Mouse (Mus musculus) intestine, embryonic 16.5 days (tissue): ENCODE measurements around the gene Lrrc10. TPM values are rescaled to one million over a fixed set of nuclear protein-coding genes. Genes with fewer than 3 reads are reported as not detected.
"Not testable (repeated sequence)": the region's sequence is repeated elsewhere in the genome, so short reads cannot be mapped to it uniquely, and the experiment has no call there.

ENCODE experiments used
- ATAC-seq: fragments of 200-750 bp; cut with Nextera tagmentation; 2 replicates; pipeline ENCODE4 v1.8.0; 2017; ENCODE audit warnings: moderate TSS enrichment, moderate library complexity
- H3K27ac ChIP-seq: fragments of 300-500 bp; sonication (generic); 2 replicates; pipeline ENCODE4 v1.5.1; 2014; ENCODE audit warnings: mild to moderate bottlenecking, low read length
- H3K27me3 ChIP-seq: fragments of 300-500 bp; sonication (generic); replicated peaks from 2 replicates; pipeline ENCODE4 v1.6.1; 2014; ENCODE audit warnings: low read length, control low read depth, mixed read lengths; ENCODE audit not compliant: control insufficient read depth, insufficient read depth
- H3K36me3 ChIP-seq: fragments of 300-500 bp; sonication (generic); 2 replicates; pipeline ENCODE4 v1.6.1; 2014; ENCODE audit warnings: low read length, control low read depth; ENCODE audit not compliant: control insufficient read depth, insufficient read depth
- H3K4me1 ChIP-seq: fragments of 300-500 bp; sonication (generic); 2 replicates; pipeline ENCODE4 v1.6.1; 2014; ENCODE audit warnings: low read length, control low read depth, mixed read lengths; ENCODE audit not compliant: control insufficient read depth, insufficient read depth
- H3K4me2 ChIP-seq: fragments of 300-500 bp; sonication (generic); 2 replicates; pipeline ENCODE4 v1.6.1; 2014; ENCODE audit warnings: low read depth, low read length, control low read depth
- H3K4me3 ChIP-seq: fragments of 300-500 bp; sonication (generic); 2 replicates; pipeline ENCODE4 v1.5.1; 2014; ENCODE audit warnings: mild to moderate bottlenecking, low read length
- H3K9ac ChIP-seq: fragments of 300-500 bp; sonication (generic); 2 replicates; pipeline ENCODE4 v1.6.1; 2014; ENCODE audit warnings: low read depth, low read length
- H3K9me3 ChIP-seq: fragments of 300-500 bp; sonication (generic); 2 replicates; pipeline ENCODE4 v1.6.1; 2016; ENCODE audit warnings: low read length, control low read depth; ENCODE audit not compliant: control insufficient read depth
- WGBS: fragments of 180-500 bp; shearing (Covaris S2); extraction: QIAGEN DNeasy Blood & Tissue Kit; methylation state at CpG from one replicate; pipeline ENCODE4 v1.1.7; 2014; 5-methylcytosine and 5-hydroxymethylcytosine counted together
- polyA plus RNA-seq: library from polyadenylated mRNA; unstranded; fragments of >200 nt; fragmentation: Nextera tagmentation; extraction: Ambion mirVana; gene quantifications from 2 replicates; pipeline ENCODE4 v1.2.1, GENCODE M21; 2015

Lrrc10 gene
- polyA plus RNA-seq, 1 experiment from 2014 or later, result not detected

DNA sequence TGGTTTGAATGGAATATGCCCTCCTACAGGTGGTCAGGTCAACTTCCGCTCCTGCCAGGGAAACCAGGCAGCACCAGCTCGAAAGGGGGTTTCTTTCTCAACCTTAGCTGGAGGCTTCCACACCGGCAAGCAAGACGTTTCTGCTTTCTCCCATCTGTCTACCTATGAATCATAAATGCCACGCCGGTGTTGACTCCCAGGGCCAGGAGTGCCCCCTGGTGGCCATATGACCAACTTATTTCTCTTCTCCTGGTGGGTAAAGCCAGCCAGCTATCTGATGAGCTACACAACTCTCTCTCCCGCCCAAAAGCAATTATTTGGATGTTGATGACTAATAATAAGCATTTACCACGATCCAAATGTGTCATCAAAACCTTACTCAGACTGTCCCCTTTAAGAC, 11.4 kb upstream of the Lrrc10 start:
- peak; percentile 54; the same call in 1 of the 2 replicates for ATAC-seq
- Histone ChIP-seq H3K9me3 (no peaks in the 10 kb centered on the region), H3K27ac (no peak overlapping the region), H3K27me3 (no peaks in the 10 kb centered on the region), H3K4me3 (no peak overlapping the region), H3K36me3 (no peaks in the 10 kb centered on the region), H3K4me2 (no peak overlapping the region), H3K4me1 (no peaks in the 10 kb centered on the region), H3K9ac (no peak overlapping the region)
- 20% methylated on average over 8 of the region's 8 CpGs for WGBS

- WGBS, result 65% methylated on average over 6 of the region's 6 CpGs
- Histone ChIP-seq H3K4me1 (no peaks in the 10 kb centered on the region), H3K27me3 (no peaks in the 10 kb centered on the region), H3K36me3 (no peaks in the 10 kb centered on the region), H3K9ac (no peak overlapping the region), H3K9me3 (no peaks in the 10 kb centered on the region), H3K4me3 (no peak overlapping the region), H3K27ac (no peak overlapping the region), H3K4me2 (no peak overlapping the region)
- ATAC-seq, result no peak
Measured at GRCm38 (mm10) chr10:117040355-117040754, 4.8 kb upstream of the Lrrc10 start.

GRCm38 (mm10) chr10:117042295-117042694, 2.8 kb upstream of the Lrrc10 start:
- no peak overlapping the region for H3K4me2 ChIP-seq
- H3K27me3 ChIP-seq, result no peaks in the 10 kb centered on the region
- H3K9ac ChIP-seq, result no peak overlapping the region
- WGBS, result 81% methylated on average over 14 of the region's 14 CpGs
- H3K9me3 ChIP-seq, result no peaks in the 10 kb centered on the region
- H3K4me1 ChIP-seq, result no peaks in the 10 kb centered on the region
- no peak overlapping the region for H3K27ac ChIP-seq
- H3K36me3 ChIP-seq, result no peaks in the 10 kb centered on the region
- no peak overlapping the region for H3K4me3 ChIP-seq
- ATAC-seq, result no peak

- peak overlapping the region; percentile 28; the same call in 1 of the 2 replicates for H3K4me2 ChIP-seq
- 45% methylated on average over 15 of the region's 16 CpGs for WGBS
- peak; percentile 26; the same call in 1 of the 2 replicates for ATAC-seq
Measured at GRCm38 (mm10) chr10:117043497-117044166, 1.5 kb upstream of the Lrrc10 start.

GRCm38 (mm10) chr10:117049253-117049652, 4.1 kb downstream of the Lrrc10 start:
- Histone ChIP-seq H3K4me1 (no peaks in the 10 kb centered on the region), H3K4me3 (no peak overlapping the region), H3K9me3 (no peaks in the 10 kb centered on the region), H3K27me3 (no peaks in the 10 kb centered on the region), H3K27ac (no peak overlapping the region), H3K9ac (no peak overlapping the region), H3K36me3 (peaks cover 23% of the 10 kb centered on the region), H3K4me2 (no peak overlapping the region)
- no peak for ATAC-seq
- WGBS, result 73% methylated on average over 4 of the region's 4 CpGs

More at GRCm38 (mm10) chr10:117043497-117044166, 1.5 kb upstream of the Lrrc10 start:
- H3K4me3 ChIP-seq, H3K36me3 ChIP-seq, H3K27ac ChIP-seq, H3K4me1 ChIP-seq, H3K9me3 ChIP-seq, H3K27me3 ChIP-seq, H3K9ac ChIP-seq: not testable (repeated sequence)

DNA sequence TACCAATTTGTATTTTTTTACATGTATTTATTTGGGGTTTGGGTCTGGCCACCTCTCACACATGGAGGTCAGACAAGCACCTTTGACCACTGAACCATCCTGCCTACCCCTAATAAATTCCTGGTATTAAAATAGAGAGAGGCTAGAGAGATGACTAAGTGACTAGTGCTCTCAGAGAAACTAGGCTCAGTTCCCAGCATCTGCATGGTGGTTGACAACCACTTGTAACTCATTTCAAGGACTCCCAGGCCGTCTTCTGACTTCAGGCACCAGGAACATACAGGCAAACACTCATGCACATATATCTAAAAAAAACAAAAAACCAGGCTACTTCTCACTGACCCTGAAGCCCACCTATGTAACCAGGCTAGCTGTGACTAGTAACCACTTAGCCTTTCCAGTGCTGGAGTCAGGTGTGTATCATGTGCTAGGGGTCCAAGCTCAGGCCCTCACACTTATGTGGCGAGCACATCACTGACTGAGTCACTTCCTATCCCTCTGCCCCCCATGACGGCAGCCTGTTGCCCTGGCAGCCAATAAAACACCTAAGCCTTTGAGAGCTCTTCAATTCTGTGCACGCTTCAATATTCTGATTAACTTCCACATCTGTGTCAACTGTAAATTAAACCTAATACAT, 4.9 kb downstream of the Lrrc10 start:
- Histone ChIP-seq H3K4me2 (no peak overlapping the region), H3K27ac (no peak overlapping the region), H3K36me3 (peaks cover 30% of the 10 kb centered on the region), H3K9ac (no peak overlapping the region), H3K4me3 (no peak overlapping the region), H3K9me3 (no peaks in the 10 kb centered on the region), H3K4me1 (no peaks in the 10 kb centered on the region), H3K27me3 (no peaks in the 10 kb centered on the region)
- no peak for ATAC-seq
- 77% methylated on average over 4 of the region's 4 CpGs for WGBS

DNA sequence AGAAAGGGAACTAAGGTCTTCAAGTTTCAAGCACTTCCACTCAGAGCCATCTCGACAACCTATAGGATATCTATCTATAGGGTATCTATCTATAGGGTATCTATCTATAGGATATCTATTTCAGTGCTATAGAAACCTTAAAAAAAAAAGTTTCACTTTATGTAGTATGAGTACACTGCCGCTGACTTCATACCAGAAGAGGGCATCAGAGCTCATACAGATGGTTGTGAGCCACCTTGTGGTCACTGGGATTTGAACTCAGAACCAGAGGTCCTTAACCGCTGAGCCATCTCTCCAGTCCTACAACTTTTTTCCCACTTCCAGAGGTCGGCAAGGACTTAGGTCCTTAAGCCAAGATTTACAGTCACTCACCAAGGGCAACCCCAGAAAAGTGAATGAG, 10.5 kb downstream of the Lrrc10 start:
- Histone ChIP-seq H3K27ac (no peak overlapping the region), H3K9me3 (no peaks in the 10 kb centered on the region), H3K4me2 (no peak overlapping the region), H3K4me3 (no peak overlapping the region), H3K4me1 (no peaks in the 10 kb centered on the region), H3K36me3 (peaks cover 52% of the 10 kb centered on the region), H3K27me3 (no peaks in the 10 kb centered on the region), H3K9ac (no peak overlapping the region)
- ATAC-seq, result no peak
- 89% methylated on average over 4 of the region's 4 CpGs for WGBS

- Histone ChIP-seq H3K9me3 (no peaks in the 10 kb centered on the region), H3K9ac (peak overlapping the region; percentile 85), H3K4me1 (0 out of 2 replicates have a peak, but pooled peaks cover 4% of the 10 kb centered on the region), H3K4me2 (peak overlapping the region; percentile 91), H3K27me3 (no peaks in the 10 kb centered on the region), H3K36me3 (peaks cover 10% of the 10 kb centered on the region), H3K27ac (peak overlapping the region; percentile 31; the same call in 1 of the 2 replicates), H3K4me3 (peak overlapping the region; percentile 94)
- WGBS, result 3% methylated on average over 15 of the region's 15 CpGs
- peak; percentile 27 for ATAC-seq
Measured at GRCm38 (mm10) chr10:117062894-117063253, 17.7 kb downstream of the Lrrc10 start.

DNA sequence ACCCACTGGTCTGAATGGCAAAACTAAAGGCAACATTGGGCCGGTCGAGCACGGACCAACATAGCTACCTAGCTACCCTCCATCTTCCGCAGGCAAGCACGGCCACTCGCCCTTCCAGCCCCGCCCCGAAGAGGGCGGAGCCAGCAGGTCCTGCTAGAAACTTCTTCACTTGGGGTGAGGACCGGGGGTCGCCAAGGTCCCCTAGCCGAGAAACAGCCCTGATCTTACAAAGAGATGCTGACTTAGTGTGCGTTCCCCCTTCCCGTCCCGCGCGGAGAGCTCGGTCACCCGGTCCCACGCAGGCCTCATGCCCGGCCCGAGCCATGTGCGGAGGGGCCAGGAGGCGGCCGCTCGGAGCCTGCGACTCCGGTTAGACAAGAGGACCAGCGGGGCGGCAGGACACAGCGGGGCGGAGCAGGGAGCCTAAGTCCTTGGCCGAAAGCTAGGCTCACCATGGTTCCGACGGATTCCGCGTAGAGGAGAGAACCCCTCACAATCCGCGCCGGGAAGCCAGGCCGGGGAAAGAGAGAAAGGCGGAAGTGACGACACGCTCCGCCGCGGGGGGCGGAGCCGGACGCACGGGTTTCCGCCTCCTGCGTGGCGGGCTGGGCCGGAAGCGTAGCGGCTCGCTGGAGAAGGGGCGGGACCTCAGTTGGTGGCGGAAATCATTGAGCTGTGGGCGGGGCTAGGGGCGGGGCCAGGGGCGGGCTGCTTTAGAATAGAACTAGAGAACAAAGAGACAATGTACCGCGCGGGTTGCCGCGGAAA, 18.3 kb downstream of the Lrrc10 start, which contains the start of gene Cct2:
Gene Cct2, minus strand, starts transcription at position 561 of the 768 bp plus-strand sequence.
- Histone ChIP-seq H3K4me3 (peak within 1 kb of the TSS; percentile 94), H3K27ac (peak within 1 kb of the TSS; percentile 87), H3K27me3 (no peaks in the 10 kb centered on the region), H3K4me1 (0 out of 2 replicates have a peak, but pooled peaks cover 4% of the 10 kb centered on the region), H3K36me3 (peaks cover 10% of the 10 kb centered on the region), H3K4me2 (peak within 1 kb of the TSS; percentile 91), H3K9ac (peak within 1 kb of the TSS; percentile 85), H3K9me3 (no peaks in the 10 kb centered on the region)
- WGBS, result under 1% methylated on average over 68 of the region's 68 CpGs
- peak; percentile 96 for ATAC-seq
